Mouse (Mus musculus) heart, embryonic 11.5 days (tissue): ENCODE results near the gene Kif4. TPM values are rescaled to one million over a fixed set of nuclear protein-coding genes. Genes with fewer than 3 reads are reported as not detected.
A peak's percentile ranks its signal among the peaks of the same experiment; 100 is the strongest.

ENCODE experiments used
- ATAC-seq: fragments of 200-750 bp; cut with Nextera tagmentation; replicated peaks from 2 replicates; pipeline ENCODE4 v1.8.0; 2017; ENCODE audit warnings: moderate library complexity; ENCODE audit not compliant: insufficient number of reproducible peaks, low FRiP score, low TSS enrichment
- H3K27ac ChIP-seq: fragments of 300-500 bp; sonication (generic); 2 replicates; pipeline ENCODE4 v1.5.1; 2014; ENCODE audit warnings: mild to moderate bottlenecking, low read depth, low read length
- H3K27me3 ChIP-seq: fragments of 300-500 bp; sonication (generic); 2 replicates; pipeline ENCODE4 v1.6.1; 2014; ENCODE audit warnings: mild to moderate bottlenecking, low read length, mixed read lengths; ENCODE audit not compliant: control insufficient read depth, insufficient read depth
- H3K36me3 ChIP-seq: fragments of 300-500 bp; sonication (generic); 2 replicates; pipeline ENCODE4 v1.6.1; 2014; ENCODE audit warnings: mild to moderate bottlenecking, low read length, moderate library complexity, mixed read lengths; ENCODE audit not compliant: control insufficient read depth, insufficient read depth
- H3K4me1 ChIP-seq: fragments of 300-500 bp; sonication (generic); 2 replicates; pipeline ENCODE4 v1.6.1; 2014; ENCODE audit warnings: low read length; ENCODE audit not compliant: control insufficient read depth, insufficient read depth
- H3K4me2 ChIP-seq: fragments of 300-500 bp; sonication (generic); 2 replicates; pipeline ENCODE4 v1.6.1; 2014; ENCODE audit warnings: mild to moderate bottlenecking, moderate library complexity
- H3K4me3 ChIP-seq: fragments of 300-500 bp; sonication (generic); 2 replicates; pipeline ENCODE4 v1.5.1; 2014; ENCODE audit warnings: low read depth, low read length
- H3K9ac ChIP-seq: fragments of 300-500 bp; sonication (generic); 2 replicates; pipeline ENCODE4 v1.6.1; 2014; ENCODE audit warnings: mild to moderate bottlenecking, low read depth, low read length, moderate library complexity
- H3K9me3 ChIP-seq: fragments of 300-500 bp; sonication (generic); replicated peaks from 2 replicates; pipeline ENCODE4 v1.6.1; 2016; ENCODE audit warnings: low read length; ENCODE audit not compliant: control insufficient read depth
- WGBS: fragments of 180-500 bp; shearing (Covaris S2); extraction: QIAGEN DNeasy Blood & Tissue Kit; methylation state at CpG from one replicate; pipeline ENCODE4 v1.1.7; 2014; ENCODE audit not compliant: insufficient replicate concordance; 5-methylcytosine and 5-hydroxymethylcytosine counted together
- polyA plus RNA-seq: library from polyadenylated mRNA; unstranded; fragments of >200 nt; fragmentation: Nextera tagmentation; extraction: Ambion mirVana; gene quantifications from 2 replicates; pipeline ENCODE4 v1.2.1, GENCODE M21; 2014

The Kif4 gene
- polyA plus RNA-seq, 1 experiment from 2014 or later, result 26.7 TPM

GRCm38 (mm10) chrX:100625802-100626793 is 561 bp downstream of the Kif4 start, which contains the start of gene Pdzd11:
Gene Pdzd11, minus strand, starts transcription at chrX:100626568.
- peak within 1 kb of the TSS; percentile 87 for H3K27ac ChIP-seq
- no peaks in the 10 kb centered on the region for H3K4me1 ChIP-seq
- peak within 1 kb of the TSS; percentile 83 for H3K9ac ChIP-seq
- H3K36me3 ChIP-seq, result no peaks in the 10 kb centered on the region; the same call in 1 of the 2 replicates
- peaks cover 3% of the 10 kb centered on the region; the same call in 1 of the 2 replicates for H3K27me3 ChIP-seq
- peak; percentile 98 for ATAC-seq
- peak within 1 kb of the TSS; percentile 69 for H3K4me3 ChIP-seq
- H3K4me2 ChIP-seq, result peak within 1 kb of the TSS; percentile 70
- 20% methylated on average over 62 of the region's 62 CpGs for WGBS
- H3K9me3 ChIP-seq, result no peaks in the 10 kb centered on the region

- peaks cover 3% of the 10 kb centered on the region; the same call in 1 of the 2 replicates for H3K27me3 ChIP-seq
- no peak for ATAC-seq
- no peak overlapping the region for H3K4me2 ChIP-seq
- no peaks in the 10 kb centered on the region for H3K4me1 ChIP-seq
- 83% methylated on average over 2 of the region's 2 CpGs for WGBS
- H3K27ac ChIP-seq, result no peak overlapping the region
- no peak overlapping the region for H3K9ac ChIP-seq
- no peaks in the 10 kb centered on the region for H3K9me3 ChIP-seq
- no peak overlapping the region for H3K4me3 ChIP-seq
- H3K36me3 ChIP-seq, result no peaks in the 10 kb centered on the region
Observed at GRCm38 (mm10) chrX:100629076-100629475, 3.5 kb downstream of the Kif4 start.

GRCm38 (mm10) chrX:100638477-100638876 is 12.9 kb downstream of the Kif4 start:
- Histone ChIP-seq H3K4me2 (no peak overlapping the region), H3K9me3 (no peaks in the 10 kb centered on the region), H3K27me3 (no peaks in the 10 kb centered on the region), H3K9ac (no peak overlapping the region), H3K4me1 (no peaks in the 10 kb centered on the region), H3K36me3 (peaks cover 3% of the 10 kb centered on the region; the same call in 1 of the 2 replicates), H3K4me3 (no peak overlapping the region), H3K27ac (no peak overlapping the region)
- 76% methylated on average over 8 of the region's 8 CpGs for WGBS
- no peak for ATAC-seq

GRCm38 (mm10) chrX:100652848-100653247 is 27.3 kb downstream of the Kif4 start:
- no peaks in the 10 kb centered on the region for H3K36me3 ChIP-seq
- H3K27me3 ChIP-seq, result no peaks in the 10 kb centered on the region
- no peak overlapping the region for H3K4me2 ChIP-seq
- ATAC-seq, result no peak
- H3K9ac ChIP-seq, result no peak overlapping the region
- no peaks in the 10 kb centered on the region for H3K9me3 ChIP-seq
- no peak overlapping the region for H3K27ac ChIP-seq
- H3K4me1 ChIP-seq, result no peaks in the 10 kb centered on the region
- no peak overlapping the region for H3K4me3 ChIP-seq

- no peak overlapping the region for H3K4me3 ChIP-seq
- H3K36me3 ChIP-seq, result no peaks in the 10 kb centered on the region
- WGBS, result 82% methylated on average over 2 of the region's 2 CpGs
- H3K27me3 ChIP-seq, result no peaks in the 10 kb centered on the region
- no peak overlapping the region for H3K4me2 ChIP-seq
- ATAC-seq, result no peak
- no peaks in the 10 kb centered on the region for H3K9me3 ChIP-seq
- no peak overlapping the region for H3K27ac ChIP-seq
- H3K4me1 ChIP-seq, result no peaks in the 10 kb centered on the region
- H3K9ac ChIP-seq, result no peak overlapping the region
Observed at GRCm38 (mm10) chrX:100664825-100665224, 39.3 kb downstream of the Kif4 start.

GRCm38 (mm10) chrX:100678204-100678603 is 52.7 kb downstream of the Kif4 start:
- no peaks in the 10 kb centered on the region for H3K4me1 ChIP-seq
- no peaks in the 10 kb centered on the region; the same call in 1 of the 2 replicates for H3K27me3 ChIP-seq
- H3K27ac ChIP-seq, result no peak overlapping the region
- no peak overlapping the region for H3K4me3 ChIP-seq
- H3K36me3 ChIP-seq, result no peaks in the 10 kb centered on the region; the same call in 1 of the 2 replicates
- H3K9me3 ChIP-seq, result no peaks in the 10 kb centered on the region
- ATAC-seq, result no peak
- no peak overlapping the region for H3K9ac ChIP-seq
- H3K4me2 ChIP-seq, result no peak overlapping the region
- 91% methylated on average over 3 of the region's 3 CpGs for WGBS

GRCm38 (mm10) chrX:100686527-100686926 is 61.0 kb downstream of the Kif4 start:
- H3K4me3 ChIP-seq, result no peak overlapping the region
- no peak for ATAC-seq

GRCm38 (mm10) chrX:100687360-100688032 is 62.0 kb downstream of the Kif4 start:
- WGBS, result 82% methylated on average over 6 of the region's 6 CpGs

More at GRCm38 (mm10) chrX:100686527-100686926, 61.0 kb downstream of the Kif4 start:
- Histone ChIP-seq H3K9ac (no peak overlapping the region), H3K27me3 (0 out of 2 replicates have a peak, but pooled peaks cover 2% of the 10 kb centered on the region), H3K36me3 (no peaks in the 10 kb centered on the region), H3K27ac (no peak overlapping the region), H3K9me3 (no peaks in the 10 kb centered on the region), H3K4me1 (no peaks in the 10 kb centered on the region), H3K4me2 (no peak overlapping the region)
- 71% methylated on average over 3 of the region's 3 CpGs for WGBS

More at GRCm38 (mm10) chrX:100687360-100688032, 62.0 kb downstream of the Kif4 start:
- no peaks in the 10 kb centered on the region for H3K9me3 ChIP-seq
- H3K4me2 ChIP-seq, result no peak overlapping the region
- no peak overlapping the region for H3K4me3 ChIP-seq
- H3K27me3 ChIP-seq, result 0 out of 2 replicates have a peak, but pooled peaks cover 2% of the 10 kb centered on the region
- no peak overlapping the region for H3K9ac ChIP-seq
- H3K4me1 ChIP-seq, result no peaks in the 10 kb centered on the region
- H3K27ac ChIP-seq, result no peak overlapping the region
- no peaks in the 10 kb centered on the region for H3K36me3 ChIP-seq
- no peak for ATAC-seq
